Mouse (Mus musculus) right cerebral cortex, postnatal 25 days (tissue): Measurements from ENCODE around the gene Padi1.

Experiments used
- DNase-seq: peaks from one replicate; pipeline ENCODE4 v3.0.0; 2022

Padi1 gene

GRCm38 (mm10) chr4:140845666-140846065 lies at the start of gene Padi1:
Gene Padi1, minus strand, starts transcription at chr4:140845778.
- no peak for DNase-seq

GRCm38 (mm10) chr4:140892163-140892530 lies 46.6 kb upstream of the Padi1 start:
- no peak for DNase-seq

GRCm38 (mm10) chr4:140891525-140892162 lies 46.1 kb upstream of the Padi1 start:
- DNase-seq = no peak

GRCm38 (mm10) chr4:140883852-140884251 lies 38.3 kb upstream of the Padi1 start:
- DNase-seq = no peak

GRCm38 (mm10) chr4:140882981-140883380 lies 37.4 kb upstream of the Padi1 start:
- DNase-seq = no peak

- DNase-seq = no peak
Measured at GRCm38 (mm10) chr4:140882365-140882764, 36.8 kb upstream of the Padi1 start.

- DNase-seq = no peak
Measured at GRCm38 (mm10) chr4:140881771-140882170, 36.2 kb upstream of the Padi1 start.

GRCm38 (mm10) chr4:140881026-140881670 lies 35.6 kb upstream of the Padi1 start:
- DNase-seq = no peak

- DNase-seq = no peak
Measured at GRCm38 (mm10) chr4:140880207-140880606, 34.6 kb upstream of the Padi1 start.

GRCm38 (mm10) chr4:140879739-140880138 lies 34.2 kb upstream of the Padi1 start:
- DNase-seq = no peak

- no peak for DNase-seq
Measured at GRCm38 (mm10) chr4:140879116-140879515, 33.5 kb upstream of the Padi1 start.

- no peak for DNase-seq
Measured at GRCm38 (mm10) chr4:140878655-140879054, 33.1 kb upstream of the Padi1 start.

GRCm38 (mm10) chr4:140877441-140877840 lies 31.9 kb upstream of the Padi1 start:
- no peak for DNase-seq

GRCm38 (mm10) chr4:140876681-140877080 lies 31.1 kb upstream of the Padi1 start:
- no peak for DNase-seq

GRCm38 (mm10) chr4:140876161-140876560 lies 30.6 kb upstream of the Padi1 start:
- DNase-seq = no peak

- no peak for DNase-seq
Measured at GRCm38 (mm10) chr4:140873011-140873410, 27.4 kb upstream of the Padi1 start.

- no peak for DNase-seq
Measured at GRCm38 (mm10) chr4:140872686-140872992, 27.1 kb upstream of the Padi1 start.

GRCm38 (mm10) chr4:140871851-140872685 lies 26.5 kb upstream of the Padi1 start:
- no peak for DNase-seq

GRCm38 (mm10) chr4:140871376-140871775 lies 25.8 kb upstream of the Padi1 start:
- no peak for DNase-seq

- no peak for DNase-seq
Measured at GRCm38 (mm10) chr4:140870876-140871275, 25.3 kb upstream of the Padi1 start.

- DNase-seq = no peak
Measured at GRCm38 (mm10) chr4:140869945-140870344, 24.4 kb upstream of the Padi1 start.

- no peak for DNase-seq
Measured at GRCm38 (mm10) chr4:140868484-140869190, 23.1 kb upstream of the Padi1 start.

- DNase-seq = no peak
Measured at GRCm38 (mm10) chr4:140862036-140862650, 16.6 kb upstream of the Padi1 start.
